Mouse (Mus musculus): ENCODE measurements around the gene Kiz. TPM values are rescaled to one million over a fixed set of nuclear protein-coding genes. Genes with fewer than 3 reads are reported as not detected.

Kiz gene
- polyA plus RNA-seq, 1 experiment from 2014 or later, result 23.1 TPM

DNA sequence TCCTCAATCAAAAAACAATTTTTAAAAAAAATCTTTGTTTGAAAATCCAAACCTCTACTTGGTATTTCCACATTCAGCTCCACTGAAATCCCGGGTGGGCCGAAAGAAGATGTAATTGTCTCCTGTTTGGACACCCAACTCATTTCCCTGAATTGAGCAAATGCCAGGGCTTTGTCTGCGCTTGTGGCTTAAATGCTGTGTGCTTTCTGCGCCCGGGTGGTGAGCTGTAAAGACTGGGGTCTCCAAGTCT, 21.7 kb upstream of the Kiz start:
- H3K9me3 ChIP-seq (ENCODE audit: control insufficient read depth, low read length), result no peaks in the 10 kb centered on the region
- no peaks in the 10 kb centered on the region; the same call in 1 of the 2 replicates for H3K4me1 ChIP-seq (ENCODE audit: control insufficient read depth, insufficient read depth, low read depth, low read length)
- no peaks in the 10 kb centered on the region for H3K36me3 ChIP-seq (ENCODE audit: control insufficient read depth, insufficient read depth, low read length)
- no peak; the same call in 1 of the 2 replicates for ATAC-seq
- no peak overlapping the region for H3K9ac ChIP-seq (ENCODE audit: low read depth, low read length)
- peak overlapping the region; percentile 29 for H3K4me3 ChIP-seq (ENCODE audit: low read length)
- H3K27ac ChIP-seq (ENCODE audit: low read depth, low read length), result peak overlapping the region; percentile 63
- peak overlapping the region; percentile 53 for H3K4me2 ChIP-seq (ENCODE audit: low read length)
- 0% methylated on average over 5 of the region's 5 CpGs for WGBS
- peaks cover 33% of the 10 kb centered on the region for H3K27me3 ChIP-seq (replicated peaks; ENCODE audit: control insufficient read depth, insufficient read depth, low read length)

DNA sequence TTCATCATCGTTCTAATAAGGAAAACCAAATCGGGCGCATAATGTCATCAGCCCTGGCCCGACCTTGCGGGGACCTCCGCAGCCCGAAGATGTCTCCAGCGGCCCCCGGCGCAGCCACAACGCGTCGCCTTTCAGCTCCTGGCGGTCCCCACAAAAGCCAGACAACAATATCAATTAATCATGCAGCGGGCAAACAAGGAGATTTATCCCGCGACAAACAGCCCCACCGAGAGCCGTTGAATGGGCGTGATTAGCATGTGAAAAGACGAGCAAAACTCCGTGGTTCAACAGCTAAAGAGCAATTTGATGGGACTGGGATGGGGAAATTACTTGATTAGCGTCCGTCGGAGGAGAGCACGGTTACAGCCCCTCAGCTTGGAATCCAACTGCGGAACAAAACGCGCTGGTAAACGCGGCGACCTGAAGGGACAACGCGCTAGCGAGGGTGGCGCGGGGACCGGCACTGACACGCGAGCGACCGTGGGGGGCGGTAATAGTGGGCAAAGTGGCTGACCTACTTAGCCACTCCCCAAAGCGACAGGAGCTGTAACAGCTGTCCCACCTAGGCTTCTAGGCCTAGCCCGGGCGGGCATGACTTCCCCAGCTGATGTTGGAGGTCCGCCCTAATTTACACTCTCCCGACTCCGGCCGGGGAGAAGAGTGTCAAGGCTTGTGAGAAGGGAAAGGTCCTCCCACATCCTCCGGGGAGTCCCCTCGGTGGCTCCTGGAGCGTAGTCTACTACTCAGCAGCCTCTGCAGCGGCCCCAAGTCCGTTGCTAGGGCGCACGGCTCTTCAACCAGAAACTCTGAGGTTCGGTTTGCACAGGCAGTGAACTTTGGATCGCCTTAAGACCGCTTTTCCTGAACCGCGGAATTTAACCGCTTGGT, 21.1 kb upstream of the Kiz start:
- peaks cover 31% of the 10 kb centered on the region for H3K27me3 ChIP-seq (replicated peaks; ENCODE audit: control insufficient read depth, insufficient read depth, low read length)
- WGBS, result under 1% methylated on average over 62 of the region's 63 CpGs
- H3K4me2 ChIP-seq (ENCODE audit: low read length), result peak overlapping the region; percentile 53
- H3K9ac ChIP-seq (ENCODE audit: low read depth, low read length), result peak overlapping the region; percentile 31
- no peaks in the 10 kb centered on the region for H3K9me3 ChIP-seq (ENCODE audit: control insufficient read depth, low read length)
- H3K36me3 ChIP-seq (ENCODE audit: control insufficient read depth, insufficient read depth, low read length), result no peaks in the 10 kb centered on the region
- no peaks in the 10 kb centered on the region; the same call in 1 of the 2 replicates for H3K4me1 ChIP-seq (ENCODE audit: control insufficient read depth, insufficient read depth, low read depth, low read length)
- peak; percentile 55 for ATAC-seq
- peak overlapping the region; percentile 29 for H3K4me3 ChIP-seq (ENCODE audit: low read length)
- peak overlapping the region; percentile 67 for H3K27ac ChIP-seq (ENCODE audit: low read depth, low read length)

DNA sequence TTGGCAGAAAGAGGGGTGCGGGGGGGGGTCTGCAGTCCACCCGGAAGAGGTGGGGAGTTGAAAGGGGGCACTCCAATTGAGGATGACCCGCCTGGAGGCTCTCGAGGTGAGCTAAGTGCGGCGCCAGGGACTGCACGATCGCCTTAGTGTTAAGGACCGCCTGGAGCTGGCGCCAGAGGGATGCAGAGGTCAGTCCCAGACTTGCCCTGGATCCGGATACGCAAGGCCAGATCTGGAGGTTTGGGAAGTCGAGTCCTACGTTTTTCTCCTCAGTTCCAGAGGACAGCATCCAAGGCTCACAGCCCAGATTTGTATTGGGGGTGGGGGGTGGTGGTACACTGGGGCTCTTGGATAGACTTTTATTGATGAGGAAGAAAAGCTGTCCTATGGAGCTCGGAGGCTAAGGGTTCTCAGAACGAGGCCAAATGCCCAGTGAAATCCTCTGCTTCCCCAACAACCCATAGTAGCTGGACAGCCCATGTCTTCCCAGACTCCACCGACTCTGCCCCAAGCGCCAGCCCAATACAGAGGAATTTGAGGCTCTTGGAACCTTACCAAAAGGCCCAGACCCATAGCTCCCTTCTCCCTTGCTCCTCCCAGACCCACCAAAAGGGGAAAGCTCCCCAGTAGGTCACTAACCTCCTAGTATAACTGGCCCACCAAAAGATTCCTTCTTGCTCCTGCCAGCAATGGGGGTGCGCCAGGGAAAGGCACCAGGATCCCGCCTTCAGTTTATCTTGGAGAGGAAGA, 20.2 kb upstream of the Kiz start:
- H3K27me3 ChIP-seq (replicated peaks; ENCODE audit: control insufficient read depth, insufficient read depth, low read length), result peaks cover 34% of the 10 kb centered on the region
- peak overlapping the region; percentile 29 for H3K4me3 ChIP-seq (ENCODE audit: low read length)
- H3K27ac ChIP-seq (ENCODE audit: low read depth, low read length), result peak overlapping the region; percentile 67
- WGBS, result 6% methylated on average over 20 of the region's 20 CpGs
- H3K36me3 ChIP-seq (ENCODE audit: control insufficient read depth, insufficient read depth, low read length), result no peaks in the 10 kb centered on the region
- peak; percentile 53 for ATAC-seq
- no peaks in the 10 kb centered on the region for H3K9me3 ChIP-seq (ENCODE audit: control insufficient read depth, low read length)
- no peaks in the 10 kb centered on the region; the same call in 1 of the 2 replicates for H3K4me1 ChIP-seq (ENCODE audit: control insufficient read depth, insufficient read depth, low read depth, low read length)
- H3K9ac ChIP-seq (ENCODE audit: low read depth, low read length), result peak overlapping the region; percentile 31
- peak overlapping the region; percentile 53 for H3K4me2 ChIP-seq (ENCODE audit: low read length)

DNA sequence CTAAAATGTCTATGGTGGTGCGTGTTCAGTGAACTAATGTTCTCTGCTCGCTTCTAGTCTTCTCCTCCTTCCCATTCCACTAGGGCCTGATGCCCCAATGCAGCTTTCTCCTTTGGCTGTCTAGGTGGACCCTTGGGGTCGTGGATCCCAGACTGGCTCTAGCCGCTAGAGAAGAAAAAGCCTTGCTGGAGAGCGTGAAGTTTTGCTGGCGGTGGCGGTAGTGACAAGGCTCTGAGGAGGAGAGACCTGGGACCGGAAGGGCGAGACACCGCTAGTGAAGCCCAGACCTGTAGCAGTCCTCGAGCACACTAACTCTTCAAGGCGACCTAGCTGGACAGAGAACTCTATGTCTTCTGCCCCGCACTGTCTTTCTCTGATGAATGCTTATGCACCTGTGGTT, 19.4 kb upstream of the Kiz start:
- Histone ChIP-seq H3K27me3 (replicated peaks; ENCODE audit: control insufficient read depth, insufficient read depth, low read length) (peaks cover 35% of the 10 kb centered on the region), H3K36me3 (ENCODE audit: control insufficient read depth, insufficient read depth, low read length) (no peaks in the 10 kb centered on the region), H3K4me3 (ENCODE audit: low read length) (no peak overlapping the region), H3K4me1 (ENCODE audit: control insufficient read depth, insufficient read depth, low read depth, low read length) (no peaks in the 10 kb centered on the region; the same call in 1 of the 2 replicates), H3K4me2 (ENCODE audit: low read length) (no peak overlapping the region), H3K9ac (ENCODE audit: low read depth, low read length) (no peak overlapping the region), H3K9me3 (ENCODE audit: control insufficient read depth, low read length) (no peaks in the 10 kb centered on the region), H3K27ac (ENCODE audit: low read depth, low read length) (no peak overlapping the region)
- 8% methylated on average over 13 of the region's 13 CpGs for WGBS
- no peak for ATAC-seq

DNA sequence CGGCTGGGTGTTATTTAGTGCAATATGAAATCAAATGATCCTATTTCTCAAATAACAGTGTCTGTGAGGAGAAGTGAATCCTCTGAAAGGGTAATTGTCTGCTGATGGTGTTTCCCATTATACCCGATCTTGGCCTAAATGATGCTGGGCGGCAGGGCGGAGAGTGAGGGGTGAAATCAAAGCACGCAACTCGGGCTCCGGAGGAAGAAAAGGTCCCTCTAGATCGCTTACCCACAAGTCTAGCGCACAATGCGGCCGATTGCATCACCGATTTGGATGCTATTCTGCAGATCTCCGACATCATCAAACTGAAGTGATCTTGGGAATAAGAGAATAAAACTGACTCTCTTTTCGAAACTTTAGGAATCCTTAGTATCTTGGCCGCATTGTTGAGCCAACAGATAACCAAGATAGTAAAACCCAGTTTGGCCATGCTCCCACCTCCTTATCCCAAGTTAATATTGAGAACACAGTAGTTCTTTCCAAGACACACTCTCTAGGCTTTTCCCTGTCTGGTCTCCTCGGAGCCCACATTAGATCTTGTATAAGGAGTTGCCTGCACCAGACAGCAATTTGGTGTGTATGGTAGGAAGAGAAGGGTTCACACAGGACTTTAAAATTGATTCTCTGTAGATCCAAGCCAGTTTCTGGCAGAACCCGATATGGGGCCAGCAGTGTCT, 18.7 kb upstream of the Kiz start:
- no peaks in the 10 kb centered on the region; the same call in 1 of the 2 replicates for H3K4me1 ChIP-seq (ENCODE audit: control insufficient read depth, insufficient read depth, low read depth, low read length)
- H3K27ac ChIP-seq (ENCODE audit: low read depth, low read length), result no peak overlapping the region
- H3K36me3 ChIP-seq (ENCODE audit: control insufficient read depth, insufficient read depth, low read length), result no peaks in the 10 kb centered on the region
- no peak overlapping the region for H3K4me3 ChIP-seq (ENCODE audit: low read length)
- WGBS, result 9% methylated on average over 17 of the region's 17 CpGs
- peaks cover 41% of the 10 kb centered on the region for H3K27me3 ChIP-seq (replicated peaks; ENCODE audit: control insufficient read depth, insufficient read depth, low read length)
- no peak for ATAC-seq
- H3K4me2 ChIP-seq (ENCODE audit: low read length), result no peak overlapping the region
- no peaks in the 10 kb centered on the region for H3K9me3 ChIP-seq (ENCODE audit: control insufficient read depth, low read length)
- H3K9ac ChIP-seq (ENCODE audit: low read depth, low read length), result no peak overlapping the region

DNA sequence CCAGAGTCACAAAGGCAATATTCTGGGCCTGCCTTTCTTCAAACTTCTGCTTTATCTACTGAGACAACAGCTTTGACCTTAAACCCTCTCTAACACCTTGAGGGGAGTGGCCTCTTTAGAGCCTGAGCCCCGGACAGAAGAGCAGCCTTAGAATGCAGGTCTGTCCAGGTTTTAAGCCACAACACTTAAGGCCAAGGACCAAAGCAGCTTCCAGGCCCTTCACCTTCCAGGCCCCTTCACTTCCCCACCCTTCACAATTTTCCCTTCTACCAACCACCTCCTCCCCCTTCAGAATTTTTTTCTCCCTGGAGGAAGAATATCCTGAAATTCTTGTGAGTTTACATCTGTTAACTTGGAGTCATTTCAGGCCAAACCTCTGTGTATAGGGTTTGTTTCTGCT, 18.0 kb upstream of the Kiz start:
- 15% methylated on average over 1 of the region's 1 CpGs for WGBS
- H3K9me3 ChIP-seq (ENCODE audit: control insufficient read depth, low read length), result no peaks in the 10 kb centered on the region
- H3K9ac ChIP-seq (ENCODE audit: low read depth, low read length), result no peak overlapping the region
- no peak overlapping the region for H3K27ac ChIP-seq (ENCODE audit: low read depth, low read length)
- no peak overlapping the region for H3K4me3 ChIP-seq (ENCODE audit: low read length)
- H3K4me2 ChIP-seq (ENCODE audit: low read length), result no peak overlapping the region
- no peak for ATAC-seq
- H3K4me1 ChIP-seq (ENCODE audit: control insufficient read depth, insufficient read depth, low read depth, low read length), result no peaks in the 10 kb centered on the region; the same call in 1 of the 2 replicates
- H3K27me3 ChIP-seq (replicated peaks; ENCODE audit: control insufficient read depth, insufficient read depth, low read length), result peaks cover 41% of the 10 kb centered on the region
- no peaks in the 10 kb centered on the region for H3K36me3 ChIP-seq (ENCODE audit: control insufficient read depth, insufficient read depth, low read length)

DNA sequence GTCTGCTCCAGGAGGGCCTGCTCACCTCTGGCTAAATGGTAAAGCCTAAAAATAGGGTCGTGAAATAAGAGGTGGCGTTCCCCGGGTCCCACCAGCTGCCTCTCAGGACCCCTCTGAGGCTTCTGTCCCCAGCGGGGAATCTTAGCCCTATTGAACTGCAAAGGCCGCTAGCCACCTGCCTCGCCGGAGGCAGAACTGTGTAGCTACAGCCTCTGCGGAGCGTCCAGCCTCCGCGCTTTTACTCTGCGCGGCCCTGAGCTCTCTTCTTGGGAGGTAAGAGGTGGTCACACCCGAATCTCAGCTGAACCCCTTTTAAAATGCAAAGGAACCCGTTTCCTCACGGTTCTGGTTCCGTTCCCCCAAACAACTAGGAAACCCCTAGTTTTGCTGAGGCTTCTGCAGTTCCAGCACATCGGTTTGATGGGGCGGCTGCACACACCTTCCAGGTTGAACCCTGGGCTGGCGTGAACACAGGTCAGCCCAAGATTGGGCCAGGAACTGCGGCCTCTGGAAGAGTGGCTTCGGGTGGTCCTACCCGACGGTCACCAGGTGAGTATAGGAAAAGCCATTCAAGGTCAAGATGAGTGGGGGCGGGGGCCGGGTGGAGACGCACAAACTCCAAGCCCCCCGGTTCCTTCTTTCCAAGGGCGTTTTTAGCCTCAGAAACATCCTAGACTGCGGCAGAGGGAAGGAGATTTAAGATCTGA, 16.9 kb upstream of the Kiz start:
- Histone ChIP-seq H3K4me2 (ENCODE audit: low read length) (peak overlapping the region; percentile 33), H3K9me3 (ENCODE audit: control insufficient read depth, low read length) (no peaks in the 10 kb centered on the region), H3K27me3 (replicated peaks; ENCODE audit: control insufficient read depth, insufficient read depth, low read length) (peaks cover 39% of the 10 kb centered on the region), H3K4me3 (ENCODE audit: low read length) (peak overlapping the region; percentile 30), H3K9ac (ENCODE audit: low read depth, low read length) (peak overlapping the region; percentile 23; the same call in 1 of the 2 replicates), H3K27ac (ENCODE audit: low read depth, low read length) (peak overlapping the region; percentile 23), H3K4me1 (ENCODE audit: control insufficient read depth, insufficient read depth, low read depth, low read length) (no peaks in the 10 kb centered on the region; the same call in 1 of the 2 replicates), H3K36me3 (ENCODE audit: control insufficient read depth, insufficient read depth, low read length) (no peaks in the 10 kb centered on the region)
- no peak; the same call in 1 of the 2 replicates for ATAC-seq
- 4% methylated on average over 30 of the region's 30 CpGs for WGBS

DNA sequence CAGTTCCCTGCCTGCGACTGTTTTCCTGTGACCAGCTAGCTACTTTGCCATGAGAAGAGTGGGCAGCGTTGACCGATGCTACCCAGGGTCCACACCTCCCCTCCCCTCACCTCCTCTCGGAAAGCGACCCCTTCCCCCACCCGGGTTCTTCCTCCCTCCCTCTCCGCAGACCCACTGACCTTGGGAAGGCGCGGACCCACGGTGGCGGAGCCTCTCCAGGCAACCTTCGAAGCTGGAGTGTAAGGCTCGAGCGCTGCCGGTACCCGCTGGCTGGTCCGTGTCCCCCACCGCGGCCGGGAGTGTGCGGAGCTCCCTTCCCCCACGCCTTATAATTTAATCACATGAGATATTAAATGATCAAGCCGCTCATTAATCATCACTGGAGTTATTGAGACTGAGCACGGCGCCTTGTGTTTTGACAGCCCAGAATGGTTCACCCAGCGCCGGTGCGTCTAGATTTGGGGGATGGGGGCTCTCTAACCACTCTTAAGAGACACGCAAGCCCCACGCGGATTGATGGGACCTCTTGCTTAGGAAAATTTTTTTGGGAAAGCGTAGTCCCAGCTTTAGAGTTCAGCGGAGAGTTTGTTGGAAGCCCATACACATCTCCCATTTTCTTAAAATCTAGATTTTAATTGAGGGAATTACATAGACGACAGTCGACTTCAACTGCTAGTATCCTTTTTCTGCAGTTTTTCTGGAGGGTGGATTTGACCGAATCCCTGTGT, 16.2 kb upstream of the Kiz start:
- H3K4me1 ChIP-seq (ENCODE audit: control insufficient read depth, insufficient read depth, low read depth, low read length), result no peaks in the 10 kb centered on the region; the same call in 1 of the 2 replicates
- ATAC-seq, result peak; percentile 38; the same call in 1 of the 2 replicates
- peak overlapping the region; percentile 33 for H3K4me2 ChIP-seq (ENCODE audit: low read length)
- H3K9ac ChIP-seq (ENCODE audit: low read depth, low read length), result 0 out of 2 replicates have a peak overlapping the region, but pooled peaks have one; percentile 7
- H3K36me3 ChIP-seq (ENCODE audit: control insufficient read depth, insufficient read depth, low read length), result no peaks in the 10 kb centered on the region
- H3K27ac ChIP-seq (ENCODE audit: low read depth, low read length), result peak overlapping the region; percentile 18; the same call in 1 of the 2 replicates
- peak overlapping the region; percentile 30 for H3K4me3 ChIP-seq (ENCODE audit: low read length)
- 2% methylated on average over 36 of the region's 36 CpGs for WGBS
- H3K9me3 ChIP-seq (ENCODE audit: control insufficient read depth, low read length), result no peaks in the 10 kb centered on the region
- H3K27me3 ChIP-seq (replicated peaks; ENCODE audit: control insufficient read depth, insufficient read depth, low read length), result peaks cover 39% of the 10 kb centered on the region

All from hindbrain, embryonic 16.5 days (tissue).